Mouse (Mus musculus): ENCODE results near the gene Tmem131l.

The Tmem131l gene

DNA sequence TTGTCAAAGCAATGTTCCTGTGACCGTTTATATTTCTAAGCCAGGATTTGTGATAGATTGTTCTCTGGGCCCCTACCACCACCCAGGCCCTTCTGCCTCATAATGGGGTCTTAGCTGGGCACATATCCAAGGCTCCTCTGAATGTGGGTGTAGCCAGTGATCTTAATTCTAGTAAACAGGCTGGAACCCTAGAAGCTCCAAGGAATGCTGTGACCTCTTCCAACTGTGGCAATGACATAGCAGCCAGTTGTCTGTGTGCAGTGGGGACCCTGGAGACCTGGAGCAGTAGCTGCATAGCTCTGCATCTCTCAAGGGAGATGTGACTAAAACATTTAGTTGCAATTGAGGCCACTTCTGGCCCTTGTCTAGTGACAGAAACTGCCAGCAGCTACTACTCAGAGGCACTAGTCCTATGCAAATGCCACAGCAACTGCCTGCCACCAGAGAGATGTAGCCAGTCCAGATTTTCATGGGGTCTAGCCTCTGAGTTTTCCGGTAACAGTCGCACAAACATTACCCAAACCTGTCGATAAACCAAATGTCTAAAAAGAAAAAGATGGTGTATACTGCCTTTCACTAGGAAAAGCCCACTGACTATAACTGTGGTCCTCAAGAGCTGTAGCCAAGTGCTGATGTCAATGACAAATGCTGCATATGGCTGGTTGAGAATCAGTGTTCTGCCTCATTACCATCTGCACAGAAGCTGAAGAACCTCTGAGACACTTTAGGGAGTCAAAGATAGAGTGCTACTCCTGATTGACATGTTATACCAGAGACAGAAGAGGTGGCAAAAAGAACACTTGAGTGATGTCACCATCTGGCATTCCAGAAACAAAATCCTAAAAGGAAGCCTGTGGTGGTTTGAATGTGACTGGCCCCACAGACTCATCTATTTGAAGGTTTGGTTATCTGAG lies 61.2 kb downstream of the Tmem131l start:
- in situ Hi-C loops (cut with MboI, MseI) = no loop called here

DNA sequence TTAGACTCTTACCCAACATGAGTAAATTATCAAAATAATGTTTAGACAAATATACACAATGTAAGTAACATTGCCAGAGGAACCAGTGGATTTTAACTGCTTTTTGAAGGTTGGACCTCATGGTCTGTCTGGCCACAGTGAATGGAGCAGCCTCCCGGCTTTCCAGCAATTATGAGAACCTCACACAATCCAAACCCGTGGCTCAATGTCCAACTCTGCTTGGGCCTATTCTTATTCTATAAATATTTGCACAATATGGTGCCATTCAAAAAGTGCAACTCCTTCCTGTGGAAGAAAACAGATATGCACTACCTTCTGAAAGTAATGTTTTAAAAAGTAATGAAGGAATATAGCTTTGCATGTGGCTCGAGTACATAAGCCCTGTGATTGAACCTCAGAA lies 62.2 kb downstream of the Tmem131l start:
- in situ Hi-C loops (cut with MboI, MseI) = no loop called here

DNA sequence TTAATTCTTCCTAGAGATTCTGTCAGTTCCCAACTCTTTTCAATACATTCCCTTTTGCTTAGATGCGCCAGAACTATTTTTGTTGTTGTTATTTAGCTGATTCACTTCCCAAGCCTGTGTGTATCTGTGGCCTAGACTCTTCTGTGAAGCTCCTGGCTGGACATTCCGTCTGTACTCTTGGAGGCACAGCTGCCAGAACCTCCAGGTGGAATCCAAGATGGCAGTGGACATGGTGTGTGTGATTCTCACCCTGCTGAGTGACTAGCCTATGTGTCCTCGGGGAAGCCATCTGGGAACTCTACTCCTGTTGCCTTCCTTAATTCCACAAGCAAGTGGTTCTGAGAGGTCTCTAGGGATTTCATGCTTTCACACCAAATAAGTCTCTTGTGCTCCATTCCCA lies 63.8 kb downstream of the Tmem131l start:
- in situ Hi-C loops (cut with MboI, MseI) = no loop called here

DNA sequence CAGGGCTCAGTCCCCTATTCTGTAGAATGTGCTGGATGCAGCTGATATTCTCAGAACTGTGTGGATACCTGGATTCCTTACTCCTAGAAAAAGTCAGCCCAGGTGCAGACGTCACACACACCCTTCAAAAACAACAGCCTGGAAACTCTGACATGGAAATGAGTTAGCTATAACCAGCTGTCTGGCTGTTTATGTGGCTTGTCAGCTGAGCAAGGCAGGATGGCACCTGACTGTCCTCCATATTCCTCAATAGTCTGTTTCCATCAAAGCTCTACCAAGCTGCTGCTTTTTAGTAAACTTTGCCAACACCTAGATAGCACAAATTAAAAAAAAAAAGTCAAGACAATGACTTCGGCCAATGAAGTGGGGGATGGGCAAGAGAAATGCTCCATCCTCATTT lies 66.6 kb downstream of the Tmem131l start:
- in situ Hi-C loops (cut with MboI, MseI) = no loop called here

DNA sequence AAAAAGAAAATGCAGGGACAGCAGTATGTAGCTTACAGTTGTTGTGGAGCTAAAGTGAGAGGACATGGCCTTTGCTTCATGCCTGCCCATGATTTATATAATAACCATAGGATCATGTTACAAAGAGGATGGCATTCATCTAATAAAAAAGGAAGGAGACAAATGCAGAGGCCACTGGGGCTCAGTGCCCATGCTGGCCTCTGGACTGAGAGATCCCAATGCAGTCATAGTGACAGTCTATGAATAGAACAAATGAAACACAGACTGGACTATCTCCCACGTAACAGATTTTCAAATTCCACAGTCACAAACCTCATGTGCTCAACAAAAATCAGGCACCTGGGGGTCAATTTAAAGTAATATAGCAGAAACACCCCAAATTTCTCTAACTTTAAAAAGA lies 69.3 kb downstream of the Tmem131l start:
- in situ Hi-C loops (cut with MboI, MseI) = no loop called here

DNA sequence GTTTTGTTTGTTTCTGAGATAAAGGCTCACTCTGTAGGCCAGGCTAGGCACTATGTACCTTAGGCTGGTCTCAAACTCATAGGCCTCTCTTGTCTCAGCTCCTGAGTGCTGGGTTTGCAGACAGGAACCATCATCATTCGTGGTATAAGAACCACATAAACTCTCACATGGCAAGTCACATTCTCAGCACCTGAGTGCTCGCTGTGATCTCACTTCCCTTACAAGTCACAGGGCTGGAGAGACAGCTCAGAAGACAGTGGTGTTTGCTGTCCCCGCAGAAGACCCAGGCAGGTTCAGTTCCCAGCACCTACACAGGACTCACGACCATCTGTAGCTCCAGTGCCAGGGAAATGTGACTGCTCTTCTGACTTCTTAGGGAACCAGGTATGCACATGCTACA lies 70.9 kb downstream of the Tmem131l start:
- in situ Hi-C loops (cut with MboI, MseI) = no loop called here

DNA sequence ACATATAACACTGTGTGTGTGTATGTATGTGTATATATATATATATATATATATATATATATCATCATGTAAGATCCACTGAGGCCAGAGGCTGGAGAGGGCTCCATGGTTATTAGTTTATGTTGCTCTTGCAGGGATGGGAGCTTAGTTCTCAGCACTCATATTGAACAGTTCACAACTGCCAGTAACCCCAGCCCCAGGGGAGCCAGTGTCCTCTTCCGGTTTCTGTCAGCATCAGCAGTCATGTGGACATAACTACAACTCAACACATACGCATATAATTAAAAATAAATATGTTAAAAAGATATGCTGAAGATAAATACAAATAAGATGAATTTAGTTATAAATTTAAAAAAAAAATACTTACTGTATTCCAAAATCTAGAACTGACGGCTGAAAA lies 72.2 kb downstream of the Tmem131l start:
- in situ Hi-C loops (cut with MboI, MseI) = no loop called here

DNA sequence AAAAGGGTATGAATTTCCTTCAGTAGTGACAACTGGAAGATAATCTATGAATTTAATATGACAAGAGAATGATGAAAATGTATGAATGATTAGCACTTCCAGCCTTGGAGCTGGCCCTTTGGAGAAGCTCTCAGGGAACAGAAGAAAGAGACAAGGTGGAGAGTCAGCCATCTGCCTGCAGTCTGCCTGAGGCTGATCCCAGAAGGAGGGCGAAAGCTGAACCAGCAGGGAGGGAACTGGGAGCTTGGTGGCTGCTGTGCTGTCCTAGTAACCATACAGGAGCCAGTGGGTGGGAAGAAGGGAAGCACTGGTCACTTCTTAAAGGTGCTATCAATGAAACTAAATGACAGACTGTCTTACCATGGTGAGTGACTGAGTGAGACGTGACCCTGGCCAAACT lies 74.6 kb downstream of the Tmem131l start:
- in situ Hi-C loops (cut with MboI, MseI) = no loop called here

DNA sequence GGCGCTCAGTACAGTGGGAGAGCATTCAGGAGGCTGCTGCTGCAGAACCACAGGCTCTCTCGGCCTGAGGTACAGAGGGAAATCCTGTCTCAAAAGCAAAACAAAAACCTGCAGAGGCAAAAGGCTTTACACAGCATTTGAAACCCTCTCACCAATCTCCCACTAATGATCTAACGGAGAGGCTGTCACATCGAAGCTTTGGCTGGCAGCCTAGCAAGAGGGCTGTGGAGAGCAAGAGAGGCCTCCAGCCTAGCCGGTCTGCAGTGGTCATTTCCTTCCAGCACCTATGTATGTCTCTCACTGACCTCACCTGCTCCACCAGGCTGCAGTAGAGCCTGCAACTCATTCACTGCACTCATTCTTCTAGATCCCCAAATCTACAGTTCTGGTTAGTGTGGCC lies 76.3 kb downstream of the Tmem131l start:
- in situ Hi-C loops (cut with MboI, MseI) = no loop called here

DNA sequence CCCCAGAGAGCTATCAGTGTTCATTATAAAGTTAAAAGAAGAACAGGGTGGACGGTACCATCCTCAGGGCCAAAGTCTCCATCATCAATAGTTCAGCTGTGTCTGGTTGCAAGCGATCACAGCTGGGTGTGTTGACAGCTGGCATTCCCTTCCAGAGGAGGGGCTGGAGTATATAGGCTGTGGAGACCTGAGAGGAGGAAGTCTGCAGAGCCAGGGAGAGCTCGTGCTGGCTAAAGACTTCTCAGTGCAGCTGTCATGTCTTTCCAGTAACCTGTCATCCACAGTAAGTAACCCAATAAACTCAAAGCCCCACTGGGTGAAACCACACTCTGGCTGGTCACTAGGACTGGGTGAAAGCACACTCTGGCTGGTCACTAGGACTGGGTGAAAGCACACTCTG lies 77.4 kb downstream of the Tmem131l start:
- in situ Hi-C loops (cut with MboI, MseI) = no loop called here

DNA sequence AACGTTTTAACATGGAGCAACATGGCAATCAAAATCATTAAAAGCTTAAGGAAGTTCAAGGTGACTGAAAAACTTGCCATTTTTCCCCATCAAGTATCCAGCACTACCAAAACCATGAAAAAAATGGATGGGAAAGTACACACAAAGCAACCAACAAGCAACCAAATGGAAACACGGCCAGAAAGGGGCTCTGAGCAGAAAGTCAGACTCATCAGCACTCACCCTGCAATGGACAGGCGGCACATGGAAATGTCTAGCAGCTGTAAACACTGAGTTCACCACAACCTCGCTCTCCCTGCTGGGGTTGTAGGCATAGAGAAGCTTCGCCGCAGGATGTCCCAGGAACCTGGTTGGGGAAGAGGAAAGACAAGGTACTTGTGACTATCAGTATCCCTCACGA lies 77.9 kb downstream of the Tmem131l start:
- in situ Hi-C loops (cut with MboI, MseI) = no loop called here

DNA sequence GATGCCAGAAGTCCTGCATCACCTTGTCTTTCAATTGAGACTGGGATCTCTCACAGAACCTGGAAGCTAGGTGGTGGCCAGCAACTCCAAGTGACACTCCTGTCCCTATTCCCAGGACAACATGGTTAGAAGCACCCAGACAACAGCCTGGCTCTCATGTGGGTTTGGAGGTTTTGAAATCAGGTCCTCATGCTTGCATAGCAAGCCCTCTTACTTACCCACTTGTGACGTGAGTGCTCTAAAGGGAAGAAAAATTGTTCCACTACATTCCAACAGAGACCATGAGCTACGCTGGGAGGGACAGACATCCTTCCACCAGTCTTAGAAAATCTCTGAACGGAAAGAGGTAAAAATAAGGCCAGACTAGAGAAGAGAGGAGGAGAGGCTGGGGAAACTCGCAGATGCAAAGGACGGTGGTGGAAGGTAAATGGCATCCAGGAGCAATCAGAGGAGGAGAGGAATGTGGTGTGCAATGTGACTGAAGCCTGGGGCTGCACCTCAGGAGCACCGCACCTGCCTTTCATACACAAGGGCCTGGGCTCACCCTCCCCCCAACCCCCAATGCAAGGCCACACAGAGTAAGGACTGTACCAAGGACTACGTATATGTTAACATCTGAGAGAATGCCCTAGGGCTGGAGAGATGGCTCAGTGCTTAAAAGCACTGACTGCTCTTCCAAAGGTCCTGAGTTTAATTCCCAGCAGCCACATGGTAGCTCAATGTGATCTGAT lies 80.9 kb downstream of the Tmem131l start:
- in situ Hi-C loops (cut with MboI, MseI) = no loop called here

DNA sequence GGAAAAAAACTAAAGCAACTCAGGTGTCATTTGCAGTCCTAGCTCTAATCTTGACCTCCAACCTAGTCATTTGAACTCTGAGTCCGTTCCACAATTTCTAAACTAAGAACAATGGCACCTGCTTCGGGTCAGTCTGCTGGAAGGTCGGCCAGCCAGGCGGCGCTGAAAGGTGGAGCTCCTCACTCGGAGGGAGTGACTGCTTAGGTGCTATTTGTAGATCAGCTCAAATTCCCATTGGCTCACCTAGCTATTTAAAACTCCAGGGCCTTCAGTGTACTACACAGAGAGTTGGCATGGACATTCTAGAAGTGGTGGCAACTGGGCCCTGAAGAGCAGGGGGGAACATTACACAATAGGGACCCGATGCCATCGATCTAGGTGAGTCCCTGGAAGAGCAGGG lies 86.1 kb downstream of the Tmem131l start:
- in situ Hi-C loops (cut with MboI, MseI) = no loop called here

DNA sequence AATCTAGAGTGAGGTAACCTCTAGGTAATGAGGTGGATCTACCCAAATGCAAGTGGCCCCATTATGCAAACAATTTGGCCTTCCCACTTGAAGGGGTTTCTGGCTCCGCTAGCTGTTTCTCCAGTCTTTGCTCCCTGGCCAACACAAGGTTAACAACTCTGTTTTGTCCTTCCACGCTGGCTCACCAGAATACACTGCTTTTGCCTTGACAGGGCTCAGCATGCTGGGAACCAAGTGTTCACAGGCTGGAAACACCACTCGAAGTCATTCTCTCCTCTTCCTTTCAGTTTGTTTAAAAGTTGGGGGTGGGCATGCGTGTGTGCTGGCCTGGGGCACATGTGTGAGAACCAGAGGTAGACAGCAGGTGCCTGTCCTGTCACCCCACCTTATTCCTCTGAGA lies 91.2 kb downstream of the Tmem131l start:
- in situ Hi-C loops (cut with MboI, MseI) = no loop called here

DNA sequence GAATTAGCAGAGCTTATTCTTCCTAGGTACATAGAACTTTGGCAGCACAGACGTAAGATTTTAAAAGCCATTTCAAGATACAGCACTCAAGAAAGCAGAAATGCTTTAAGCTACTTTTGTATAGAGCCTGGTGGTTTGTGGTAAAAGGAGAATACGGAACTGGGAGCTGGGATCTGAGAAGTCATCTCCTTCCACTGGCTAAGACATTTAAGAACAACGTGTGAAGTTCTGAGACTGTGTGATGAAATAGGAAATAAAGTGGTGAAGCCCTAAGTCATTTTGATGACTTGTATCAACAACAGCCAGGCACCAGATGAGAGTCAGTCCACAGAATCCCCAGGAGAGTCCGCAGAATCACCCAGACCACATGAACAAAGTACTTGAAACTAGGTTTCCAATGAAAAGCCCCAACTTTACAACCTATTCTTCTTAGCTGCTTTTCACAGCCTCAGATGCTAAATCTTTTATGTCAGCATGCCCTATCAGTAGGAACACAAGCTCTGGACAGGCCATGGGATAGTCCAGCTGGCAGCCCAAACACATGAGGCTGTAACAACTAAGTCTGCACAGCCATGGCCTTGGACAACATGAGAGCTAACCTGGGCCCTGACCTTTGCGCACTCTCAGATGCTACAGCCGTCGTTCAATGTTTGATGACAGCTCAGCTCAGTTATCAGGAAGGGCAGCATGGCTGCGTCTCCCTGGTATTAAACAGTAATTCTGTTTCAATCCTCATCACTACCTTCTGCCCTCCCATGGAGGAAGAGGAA lies 92.3 kb downstream of the Tmem131l start:
- in situ Hi-C loops (cut with MboI, MseI) = no loop called here

DNA sequence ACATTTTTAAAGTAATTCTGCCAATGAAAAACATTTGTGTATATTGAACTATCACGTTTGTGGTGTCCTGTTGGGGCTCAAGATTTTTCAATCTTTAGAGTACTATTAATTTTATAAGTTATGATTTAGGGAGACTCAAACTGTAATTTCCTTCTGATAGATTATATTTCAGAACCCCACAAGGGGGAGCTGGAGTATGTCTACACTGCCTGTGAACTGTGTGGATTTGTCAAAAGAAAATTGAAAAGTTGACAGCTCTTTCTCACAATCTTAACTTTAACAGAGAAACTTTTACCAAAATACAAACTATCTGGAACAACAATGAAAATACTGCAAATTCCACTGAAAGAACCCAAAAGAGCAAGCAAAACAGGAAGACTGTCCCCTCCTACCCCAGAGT lies 93.1 kb downstream of the Tmem131l start:
- in situ Hi-C loops (cut with MboI, MseI) = no loop called here

DNA sequence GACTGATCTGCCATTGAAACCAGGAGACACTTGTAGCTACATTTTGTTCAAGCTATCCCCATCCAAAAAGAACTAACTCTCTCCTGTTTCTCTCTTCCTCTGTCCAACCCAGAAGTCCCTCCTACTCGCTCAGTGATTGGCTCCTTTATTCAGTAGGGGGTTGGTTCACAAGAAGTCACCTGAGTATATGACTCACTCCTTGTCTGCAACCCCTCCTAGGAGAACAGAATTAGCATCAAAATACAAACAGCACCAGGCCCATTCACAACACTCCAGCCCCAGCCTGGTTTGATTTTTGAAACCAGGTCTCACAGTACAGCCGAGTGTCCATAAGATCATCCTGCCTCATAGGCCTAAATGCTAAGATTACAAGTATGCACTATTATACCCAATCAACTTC lies 96.3 kb downstream of the Tmem131l start:
- in situ Hi-C loops (cut with MboI, MseI) = no loop called here

DNA sequence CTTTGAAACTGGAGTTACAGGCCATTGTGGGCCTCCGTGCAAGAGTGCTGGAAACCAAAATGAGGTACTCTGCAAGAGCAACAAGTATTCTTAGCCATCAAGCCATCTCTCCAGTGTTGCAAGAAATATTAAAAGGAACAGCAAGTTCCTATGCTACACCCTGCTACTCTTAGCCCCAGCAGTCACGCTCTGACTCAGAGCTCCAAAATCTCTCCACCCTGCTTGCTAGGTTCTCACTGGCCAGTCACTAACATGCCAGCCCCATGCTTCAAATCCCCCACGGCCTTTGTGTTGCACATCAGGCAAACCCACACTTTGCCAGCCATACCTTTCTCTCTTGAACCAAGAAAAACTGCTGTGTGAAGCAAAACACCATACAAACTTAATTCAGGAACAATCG lies 96.8 kb downstream of the Tmem131l start:
- in situ Hi-C loops (cut with MboI, MseI) = no loop called here

DNA sequence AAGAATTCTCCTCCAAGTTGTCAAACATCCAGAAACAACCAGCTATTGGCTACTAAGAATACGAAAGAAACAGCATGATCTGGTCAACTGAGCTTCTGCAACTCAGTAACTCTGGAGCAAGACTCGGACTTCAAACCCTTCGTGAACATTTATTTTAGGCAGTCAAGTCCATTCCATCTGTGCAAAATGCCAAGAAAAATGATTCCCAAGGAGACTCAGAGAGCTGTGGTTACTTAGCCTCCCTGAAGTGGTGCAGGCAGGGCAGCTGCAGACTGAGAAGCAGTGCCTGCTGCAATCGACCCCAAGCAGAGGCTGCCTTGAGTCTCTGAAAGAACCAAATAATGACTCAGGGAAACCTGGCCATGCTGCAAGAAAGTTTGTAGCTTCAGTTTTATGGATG lies 98.1 kb downstream of the Tmem131l start:
- in situ Hi-C loops (cut with MboI, MseI) = no loop called here

DNA sequence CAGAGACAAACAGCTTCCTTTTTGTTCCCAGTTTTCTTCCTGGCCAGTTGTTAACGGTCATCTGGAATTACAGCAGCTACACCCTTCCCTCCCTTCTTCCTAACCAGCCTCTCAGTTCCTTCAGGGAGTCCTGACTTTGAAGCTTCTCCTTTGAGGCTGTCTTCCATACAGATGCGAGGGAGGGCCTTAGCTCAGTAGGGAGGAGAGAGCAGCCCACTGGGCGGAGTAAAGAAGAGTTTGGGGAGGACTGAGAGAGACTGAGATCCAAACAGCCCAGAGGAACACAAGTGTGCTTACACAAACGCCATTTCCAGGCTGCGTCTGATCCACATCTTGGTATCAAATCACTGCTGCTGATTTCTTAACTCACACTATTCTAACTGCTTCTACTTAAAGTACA lies 101.1 kb downstream of the Tmem131l start:
- in situ Hi-C loops (cut with MboI, MseI) = no loop called here

DNA sequence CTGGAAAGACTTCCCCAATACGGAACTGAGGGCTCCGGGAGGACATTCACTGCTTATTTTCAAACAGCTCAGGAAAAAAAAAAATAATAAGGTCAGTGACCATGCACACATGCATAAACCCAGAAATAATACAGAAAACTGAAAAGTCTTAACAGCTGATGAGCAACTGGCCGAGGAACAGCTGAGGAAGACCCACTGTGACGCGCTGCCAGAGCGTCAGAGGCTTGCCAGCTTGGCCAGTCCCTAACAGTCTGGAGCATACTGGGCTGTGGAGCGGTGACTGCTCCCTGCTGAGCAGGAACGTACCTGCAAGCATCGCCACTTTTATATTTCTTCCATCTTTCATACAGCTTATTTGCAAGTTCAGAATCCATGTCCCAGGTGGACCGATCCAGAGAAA lies 105.5 kb downstream of the Tmem131l start:
- in situ Hi-C loops (cut with MboI, MseI) = no loop called here

DNA sequence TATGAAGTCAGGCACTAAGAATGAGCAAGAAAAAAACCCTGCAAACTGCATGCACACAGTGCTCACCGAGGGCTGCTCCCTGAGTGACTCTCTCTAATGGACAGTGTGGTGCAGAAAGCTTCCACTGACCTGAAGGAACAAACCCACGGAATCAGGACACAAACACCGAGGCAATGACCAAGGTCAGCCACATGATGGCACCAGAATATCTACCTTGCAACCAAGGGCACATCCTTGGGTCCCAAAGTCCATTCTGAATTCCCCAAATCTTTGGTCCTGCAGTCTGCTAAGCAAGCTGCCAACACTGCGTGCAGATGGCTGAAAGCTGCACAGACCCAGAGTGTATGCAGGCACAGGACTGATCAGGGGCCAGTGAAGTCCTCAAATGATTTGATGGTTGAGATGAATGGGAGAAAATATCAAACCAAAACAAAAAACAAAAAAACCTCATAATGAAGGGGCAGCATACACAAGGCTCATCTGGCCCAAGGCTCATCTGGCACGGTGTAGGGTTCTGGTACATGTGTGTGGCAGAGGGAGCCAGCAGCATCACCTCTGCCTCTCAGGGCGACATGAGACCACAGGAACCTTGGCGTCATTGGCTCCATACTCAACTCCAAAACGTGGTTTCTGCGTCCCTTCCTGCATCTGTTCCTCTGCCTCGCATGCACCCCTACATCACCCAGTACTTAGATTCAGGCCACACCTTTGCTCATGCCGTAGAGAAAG lies 124.0 kb downstream of the Tmem131l start:
- in situ Hi-C loops (cut with MboI, MseI) = no loop called here

Data from T-helper 1 cell (primary cell).